In the genomic region with DNA sequence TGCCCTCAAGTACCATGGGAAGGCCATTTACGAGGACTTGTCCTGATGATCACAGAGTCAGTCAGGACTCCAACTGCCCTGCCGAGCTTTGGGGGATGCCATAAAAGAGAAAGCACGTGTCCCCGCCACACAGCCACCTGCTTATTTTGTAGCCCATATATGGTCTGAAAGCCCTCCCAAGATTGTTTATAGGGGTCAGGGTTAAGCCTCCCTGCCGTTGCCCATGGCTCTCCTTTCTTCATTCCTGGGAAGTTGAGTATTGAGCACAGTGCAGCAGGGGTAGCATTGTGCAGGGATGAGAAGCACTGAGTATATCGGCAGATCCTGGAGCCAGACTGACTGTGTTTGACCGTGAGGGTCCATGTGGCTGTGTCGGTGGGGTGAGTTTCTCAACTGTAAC, we compare ENCODE assay signal across 26 mouse cellular contexts.
DNase-seq lines count a peak whose midpoint lies in the region; ATAC-seq and TF ChIP-seq lines count a peak whose summit lies in the region.
"Had no signal": no experiment of that assay in that cellular context is flagged by ENCODE, and none has a peak within 500 bp of the region (broad histone marks: within the 10 kb centered on the region; RNA-seq: fewer than 3 reads in every experiment).

No protein-coding gene starts in this region.

- no peak for TF ChIP-seq CTCF in left cerebral cortex, adult 2 months (IDR thresholded peaks at IDR 0.05)

- intact Hi-C loops in left cerebral cortex, adult 2 months (cut with DNase I): no loop called here

- H3K9ac ChIP-seq in kidney, embryonic 14.5 days (ENCODE audit: low read depth, low read length): no peak overlapping the region
- no peak overlapping the region for H3K9ac ChIP-seq in kidney, embryonic 16.5 days (replicated peaks; ENCODE audit: low read length)
- H3K9ac ChIP-seq in midbrain, embryonic 11.5 days (ENCODE audit: low read length): no peak overlapping the region
- no peak overlapping the region for H3K9ac ChIP-seq in midbrain, embryonic 16.5 days (ENCODE audit: low read depth, low read length)
- no peak overlapping the region for H3K9ac ChIP-seq in limb, embryonic 11.5 days (ENCODE audit: low read length)
- H3K9ac ChIP-seq: embryonic facial prominence, embryonic 13.5 days; forebrain, embryonic 15.5 days; intestine, embryonic 15.5 days; neural tube, embryonic 13.5 days; stomach, embryonic 15.5 days had no signal

- no peak overlapping the region for H3K27ac ChIP-seq in kidney, embryonic 14.5 days (ENCODE audit: low read depth, low read length)
- H3K27ac ChIP-seq in kidney, embryonic 16.5 days (ENCODE audit: low read length): no peak overlapping the region
- no peak overlapping the region for H3K27ac ChIP-seq in midbrain, embryonic 11.5 days (ENCODE audit: low read depth, low read length)
- no peak overlapping the region for H3K27ac ChIP-seq in midbrain, embryonic 16.5 days (ENCODE audit: low read length)
- H3K27ac ChIP-seq in limb, embryonic 11.5 days (replicated peaks; ENCODE audit: low read depth, low read length): no peak overlapping the region
- H3K27ac ChIP-seq in left cerebral cortex, adult 2 months: no peak overlapping the region
- H3K27ac ChIP-seq: forebrain, embryonic 10.5 days; intestine, embryonic 15.5 days; neural tube, embryonic 13.5 days; stomach, embryonic 15.5 days had no signal

- H3K4me1 ChIP-seq in kidney, embryonic 14.5 days (ENCODE audit: control insufficient read depth, insufficient read depth, low read length): peaks cover 16% of the 10 kb centered on the region
- H3K4me1 ChIP-seq in kidney, embryonic 16.5 days (ENCODE audit: insufficient read depth, low read length): peaks cover 14% of the 10 kb centered on the region
- peaks cover 18% of the 10 kb centered on the region for H3K4me1 ChIP-seq in midbrain, embryonic 11.5 days (ENCODE audit: control insufficient read depth, insufficient read depth, low read length)
- peaks cover 29% of the 10 kb centered on the region for H3K4me1 ChIP-seq in midbrain, embryonic 16.5 days (ENCODE audit: control insufficient read depth, insufficient read depth, low read length)
- peaks cover 6% of the 10 kb centered on the region for H3K4me1 ChIP-seq in limb, embryonic 11.5 days (ENCODE audit: control insufficient read depth, insufficient read depth, low read length)

- no peaks in the 10 kb centered on the region for H3K36me3 ChIP-seq in kidney, embryonic 14.5 days (ENCODE audit: control insufficient read depth, insufficient read depth, low read length)
- H3K36me3 ChIP-seq in kidney, embryonic 16.5 days (ENCODE audit: insufficient read depth, low read length): no peaks in the 10 kb centered on the region
- H3K36me3 ChIP-seq in midbrain, embryonic 11.5 days (ENCODE audit: control insufficient read depth, insufficient read depth, low read length): no peaks in the 10 kb centered on the region
- H3K36me3 ChIP-seq in midbrain, embryonic 16.5 days (ENCODE audit: control insufficient read depth, insufficient read depth, low read length): no peaks in the 10 kb centered on the region
- no peaks in the 10 kb centered on the region for H3K36me3 ChIP-seq in limb, embryonic 11.5 days (ENCODE audit: control insufficient read depth, insufficient read depth, low read length)
- H3K36me3 ChIP-seq: embryonic facial prominence, embryonic 13.5 days; forebrain, embryonic 10.5 days; forebrain, embryonic 15.5 days; hindbrain, embryonic 10.5 days; intestine, embryonic 15.5 days; neural tube, embryonic 13.5 days; stomach, embryonic 15.5 days had no signal

- H3K4me3 ChIP-seq in kidney, embryonic 14.5 days (ENCODE audit: low read length): no peak overlapping the region
- no peak overlapping the region for H3K4me3 ChIP-seq in kidney, embryonic 16.5 days (ENCODE audit: low read length)
- no peak overlapping the region for H3K4me3 ChIP-seq in midbrain, embryonic 11.5 days (ENCODE audit: low read depth, low read length)
- no peak overlapping the region for H3K4me3 ChIP-seq in midbrain, embryonic 16.5 days (ENCODE audit: low read depth, low read length)
- H3K4me3 ChIP-seq in limb, embryonic 11.5 days (ENCODE audit: low read depth, low read length): no peak overlapping the region
- no peak overlapping the region for H3K4me3 ChIP-seq in left cerebral cortex, adult 2 months
- H3K4me3 ChIP-seq: embryonic facial prominence, embryonic 13.5 days; forebrain, embryonic 10.5 days; forebrain, embryonic 15.5 days; hindbrain, embryonic 10.5 days; intestine, embryonic 15.5 days; neural tube, embryonic 13.5 days; stomach, embryonic 15.5 days had no signal

- H3K27me3 ChIP-seq in kidney, embryonic 14.5 days (ENCODE audit: control insufficient read depth, insufficient read depth, low read length): no peaks in the 10 kb centered on the region; the same call in 1 of the 2 replicates
- H3K27me3 ChIP-seq in kidney, embryonic 16.5 days (ENCODE audit: insufficient read depth, low read length): no peaks in the 10 kb centered on the region
- no peaks in the 10 kb centered on the region for H3K27me3 ChIP-seq in midbrain, embryonic 11.5 days (ENCODE audit: control insufficient read depth, insufficient read depth, low read length)
- H3K27me3 ChIP-seq in midbrain, embryonic 16.5 days (ENCODE audit: control insufficient read depth, insufficient read depth, low read depth, low read length): no peaks in the 10 kb centered on the region
- no peaks in the 10 kb centered on the region for H3K27me3 ChIP-seq in limb, embryonic 11.5 days (ENCODE audit: control insufficient read depth, insufficient read depth, low read length)
- H3K27me3 ChIP-seq: embryonic facial prominence, embryonic 13.5 days; forebrain, embryonic 15.5 days; intestine, embryonic 15.5 days; stomach, embryonic 15.5 days had no signal

- no peak overlapping the region for H3K4me2 ChIP-seq in kidney, embryonic 14.5 days (replicated peaks; ENCODE audit: low read depth, low read length)
- no peak overlapping the region for H3K4me2 ChIP-seq in kidney, embryonic 16.5 days (replicated peaks; ENCODE audit: low read depth, low read length)
- no peak overlapping the region for H3K4me2 ChIP-seq in midbrain, embryonic 11.5 days
- no peak overlapping the region for H3K4me2 ChIP-seq in midbrain, embryonic 16.5 days (ENCODE audit: low read length)
- H3K4me2 ChIP-seq in limb, embryonic 11.5 days (ENCODE audit: low read depth, severe bottlenecking): no peak overlapping the region
- H3K4me2 ChIP-seq: embryonic facial prominence, embryonic 13.5 days; forebrain, embryonic 15.5 days; intestine, embryonic 15.5 days; neural tube, embryonic 13.5 days; stomach, embryonic 15.5 days had no signal

- peak; percentile 53; the same call in 1 of the 2 replicates for ATAC-seq in kidney, embryonic 14.5 days (ENCODE audit: low FRiP score, low TSS enrichment)
- ATAC-seq in kidney, embryonic 16.5 days (ENCODE audit: low FRiP score, low TSS enrichment): no peak
- ATAC-seq in midbrain, embryonic 11.5 days (ENCODE audit: low FRiP score): no peak
- no peak for ATAC-seq in midbrain, embryonic 16.5 days
- peak; percentile 81 for ATAC-seq in limb, embryonic 11.5 days (ENCODE audit: insufficient number of reproducible peaks, low FRiP score, low TSS enrichment, low read depth)
- ATAC-seq: CD4-positive, CD25-positive, alpha-beta regulatory T cell, adult 4 months; forebrain, embryonic 15.5 days; hindbrain, embryonic 16.5 days; intestine, embryonic 15.5 days had no signal

- WGBS in kidney, embryonic 14.5 days: 23% methylated on average over 8 of the region's 8 CpGs
- WGBS in kidney, embryonic 16.5 days: 33% methylated on average over 8 of the region's 8 CpGs
- 70% methylated on average over 8 of the region's 8 CpGs for WGBS in midbrain, embryonic 11.5 days
- WGBS in midbrain, embryonic 16.5 days: 58% methylated on average over 8 of the region's 8 CpGs
- WGBS in limb, embryonic 11.5 days: 27% methylated on average over 8 of the region's 8 CpGs

- H3K9me3 ChIP-seq in kidney, embryonic 14.5 days (ENCODE audit: control insufficient read depth, low read length): no peaks in the 10 kb centered on the region
- H3K9me3 ChIP-seq in kidney, embryonic 16.5 days (ENCODE audit: low read length): no peaks in the 10 kb centered on the region
- no peaks in the 10 kb centered on the region for H3K9me3 ChIP-seq in midbrain, embryonic 11.5 days (ENCODE audit: control insufficient read depth, low read length)
- no peaks in the 10 kb centered on the region for H3K9me3 ChIP-seq in midbrain, embryonic 16.5 days (replicated peaks; ENCODE audit: control insufficient read depth, low read length, poor library complexity, severe bottlenecking)
- no peaks in the 10 kb centered on the region for H3K9me3 ChIP-seq in limb, embryonic 11.5 days (ENCODE audit: control insufficient read depth, low read length)
- H3K9me3 ChIP-seq: embryonic facial prominence, embryonic 13.5 days; forebrain, embryonic 10.5 days; forebrain, embryonic 15.5 days; hindbrain, embryonic 10.5 days; intestine, embryonic 15.5 days; neural tube, embryonic 13.5 days; stomach, embryonic 15.5 days had no signal

- peak; percentile 77 for DNase-seq in midbrain, embryonic 11.5 days (ENCODE audit: low spot score, missing footprints)
- DNase-seq in limb, embryonic 11.5 days (ENCODE audit: low spot score): peak; percentile 70
- DNase-seq in mesoderm, embryonic 11.5 days (ENCODE audit: low read depth, low spot score): peak; percentile 59
- DNase-seq in ovary, postnatal 14 days (ENCODE audit: low spot score): no peak
- no peak for DNase-seq in left cerebral cortex, adult 2 months (ENCODE audit: extremely low spot score in 1 of 2, low spot score in 2 of 2)
- DNase-seq: adrenal gland, postnatal 36 days; cerebellum, adult 18-20 months; heart, postnatal 14 days; kidney, adult 2 months; kidney, postnatal 4 days; lung, postnatal 36 days; midbrain, embryonic 14.5 days; retina, postnatal 1 day; right cerebral cortex, postnatal 25 days had no signal

Comparison
In these comparisons a context has a peak if more than half of its experiments do, and no peak if none do; other contexts are left out.
1. ATAC-seq: peak in kidney, embryonic 14.5 days (single experiment) and limb, embryonic 11.5 days (single experiment); none in kidney, embryonic 16.5 days (single experiment), midbrain, embryonic 11.5 days (single experiment) and midbrain, embryonic 16.5 days (single experiment).
2. DNase-seq: peak in midbrain, embryonic 11.5 days (single experiment), limb, embryonic 11.5 days (single experiment) and mesoderm, embryonic 11.5 days (single experiment); none in ovary, postnatal 14 days (single experiment) and left cerebral cortex, adult 2 months (0 of 2).